Mouse (Mus musculus) midbrain, embryonic 14.5 days (tissue): Measurements from ENCODE around the gene Ryr1. TPM values are rescaled to one million over a fixed set of nuclear protein-coding genes. Genes with fewer than 3 reads are reported as not detected.

Source experiments
- ATAC-seq: fragments of 200-750 bp; cut with Nextera tagmentation; 2 replicates; pipeline ENCODE4 v1.8.0; 2017; ENCODE audit warnings: moderate number of reproducible peaks, moderate library complexity; ENCODE audit not compliant: low FRiP score, low TSS enrichment
- DNase-seq: peaks from one replicate; pipeline ENCODE4 v3.0.0-alpha.2; 2015
- H3K27ac ChIP-seq: fragments of 300-500 bp; sonication (generic); replicated peaks from 2 replicates; pipeline ENCODE4 v1.5.1; 2014; ENCODE audit warnings: mild to moderate bottlenecking, low read depth, low read length, moderate library complexity
- H3K27me3 ChIP-seq: fragments of 300-500 bp; sonication (generic); 2 replicates; pipeline ENCODE4 v1.6.1; 2014; ENCODE audit warnings: low read length, control low read depth, mixed read lengths; ENCODE audit not compliant: control insufficient read depth, insufficient read depth
- H3K36me3 ChIP-seq: fragments of 300-500 bp; sonication (generic); 2 replicates; pipeline ENCODE4 v1.6.1; 2014; ENCODE audit warnings: low read length, control low read depth; ENCODE audit not compliant: control insufficient read depth, insufficient read depth
- H3K4me1 ChIP-seq: fragments of 300-500 bp; sonication (generic); 2 replicates; pipeline ENCODE4 v1.6.1; 2014; ENCODE audit warnings: mild to moderate bottlenecking, antibody characterized with exemption, low read length, control low read depth; ENCODE audit not compliant: control insufficient read depth, insufficient read depth
- H3K4me2 ChIP-seq: fragments of 300-500 bp; sonication (generic); 2 replicates; pipeline ENCODE4 v1.6.1; 2014; ENCODE audit warnings: mild to moderate bottlenecking, low read length, moderate library complexity
- H3K4me3 ChIP-seq: fragments of 300-500 bp; sonication (generic); replicated peaks from 2 replicates; pipeline ENCODE4 v1.5.1; 2014; ENCODE audit warnings: low read depth, low read length
- H3K9ac ChIP-seq: fragments of 300-500 bp; sonication (generic); replicated peaks from 2 replicates; pipeline ENCODE4 v1.6.1; 2014; ENCODE audit warnings: mild to moderate bottlenecking, low read length, moderate library complexity
- H3K9me3 ChIP-seq: fragments of 300-500 bp; sonication (generic); 2 replicates; pipeline ENCODE4 v1.6.1; 2016; ENCODE audit warnings: low read length, control low read depth, mixed read lengths; ENCODE audit not compliant: control insufficient read depth
- WGBS: fragments of 180-500 bp; shearing (Covaris S2); extraction: QIAGEN DNeasy Blood & Tissue Kit; methylation state at CpG from one replicate; pipeline ENCODE4 v1.1.7; 2014; 5-methylcytosine and 5-hydroxymethylcytosine counted together
- polyA plus RNA-seq: library from polyadenylated mRNA; unstranded; fragments of >200 nt; fragmentation: Nextera tagmentation; extraction: Ambion mirVana; gene quantifications from 2 replicates; pipeline ENCODE4 v1.2.1, GENCODE M21; 2014

Gene Ryr1
- polyA plus RNA-seq, 1 experiment from 2014 or later = 5.2 TPM

DNA sequence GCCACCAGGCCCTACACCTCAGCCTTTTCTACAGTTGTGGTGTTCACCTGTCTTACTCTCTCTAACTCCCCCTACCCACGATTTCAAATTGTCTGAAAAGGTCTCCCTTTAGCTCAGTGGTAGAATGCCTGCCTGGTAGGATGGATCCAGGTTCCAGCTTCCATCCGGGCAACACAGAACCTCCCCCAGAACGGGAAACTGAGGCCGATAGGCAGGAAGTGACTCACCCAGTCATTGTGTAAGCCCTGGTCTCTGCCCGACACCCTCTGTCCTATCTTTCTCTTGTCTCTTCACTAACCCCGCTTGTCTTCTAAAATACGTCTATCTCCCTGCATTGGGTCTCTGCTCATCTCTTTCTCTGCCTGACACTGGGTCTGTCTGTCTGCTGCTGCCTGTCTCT is 139.8 kb downstream of the Ryr1 start:
- no peak overlapping the region for H3K9ac ChIP-seq

GRCm38 (mm10) chr7:28984452-28984851 is 140.5 kb downstream of the Ryr1 start:
- Histone ChIP-seq H3K4me3 (no peak overlapping the region), H3K4me2 (no peak overlapping the region), H3K27ac (no peak overlapping the region), H3K9ac (no peak overlapping the region), H3K4me1 (peaks cover 12% of the 10 kb centered on the region), H3K27me3 (no peaks in the 10 kb centered on the region), H3K9me3 (no peaks in the 10 kb centered on the region), H3K36me3 (peaks cover under 1% of the 10 kb centered on the region; the same call in 1 of the 2 replicates)
- ATAC-seq (no peak), DNase-seq (no peak)
- 100% methylated on average over 1 of the region's 1 CpGs for WGBS

More for the DNA sequence above, 139.8 kb downstream of the Ryr1 start:
- Histone ChIP-seq H3K4me1 (peaks cover 12% of the 10 kb centered on the region), H3K27ac (no peak overlapping the region), H3K27me3 (no peaks in the 10 kb centered on the region), H3K9me3 (no peaks in the 10 kb centered on the region), H3K4me3 (no peak overlapping the region), H3K36me3 (no peaks in the 10 kb centered on the region), H3K4me2 (no peak overlapping the region)
- ATAC-seq (no peak), DNase-seq (no peak)
- 83% methylated on average over 7 of the region's 7 CpGs for WGBS

DNA sequence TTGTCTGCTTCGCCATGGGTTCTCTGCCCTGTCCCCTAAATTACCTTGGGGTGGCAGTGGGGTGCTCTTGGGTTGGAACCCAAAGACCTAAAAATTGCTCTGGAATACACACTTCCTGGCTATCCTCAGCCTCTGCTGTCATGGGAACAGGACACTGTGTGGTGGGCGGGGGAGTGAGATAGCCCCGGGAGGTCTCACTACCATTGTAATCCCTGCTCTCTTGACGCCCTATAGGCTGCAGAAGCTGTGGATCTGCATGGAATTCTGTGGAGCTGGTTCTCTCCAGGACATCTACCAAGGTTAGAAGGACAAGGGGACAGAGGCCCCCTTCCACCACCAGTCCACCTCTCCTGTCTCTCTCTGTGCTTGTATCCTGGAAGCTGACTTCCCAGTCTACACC is 141.1 kb downstream of the Ryr1 start:
- Histone ChIP-seq H3K9ac (no peak overlapping the region), H3K27me3 (no peaks in the 10 kb centered on the region), H3K4me2 (no peak overlapping the region), H3K4me3 (no peak overlapping the region), H3K27ac (no peak overlapping the region), H3K4me1 (peaks cover 12% of the 10 kb centered on the region), H3K36me3 (peaks cover 7% of the 10 kb centered on the region; the same call in 1 of the 2 replicates), H3K9me3 (no peaks in the 10 kb centered on the region)
- ATAC-seq (no peak), DNase-seq (no peak)
- 67% methylated on average over 4 of the region's 4 CpGs for WGBS

DNA sequence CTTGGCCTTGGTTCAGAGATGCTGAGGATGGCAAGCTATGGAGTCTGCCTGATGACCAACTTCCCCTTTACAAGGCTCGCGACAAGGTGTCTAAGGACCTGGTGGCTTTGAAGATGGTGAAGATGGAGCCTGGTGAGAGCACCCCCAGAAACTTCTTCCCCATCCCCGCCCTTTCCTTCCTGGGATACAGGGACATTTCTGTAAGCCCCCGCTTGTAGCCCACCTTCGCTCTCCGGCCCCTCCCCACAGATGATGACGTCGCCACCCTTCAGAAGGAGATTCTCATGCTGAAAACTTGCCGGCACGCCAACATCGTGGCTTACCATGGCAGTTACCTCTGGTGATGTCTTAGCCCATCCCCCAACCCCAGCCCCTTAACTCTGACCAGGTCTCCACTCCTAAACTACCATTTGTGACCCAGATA is 141.8 kb downstream of the Ryr1 start:
- Histone ChIP-seq H3K36me3 (peaks cover 14% of the 10 kb centered on the region), H3K4me1 (peaks cover 12% of the 10 kb centered on the region), H3K4me2 (no peak overlapping the region), H3K9ac (no peak overlapping the region), H3K9me3 (no peaks in the 10 kb centered on the region), H3K4me3 (no peak overlapping the region), H3K27me3 (no peaks in the 10 kb centered on the region), H3K27ac (no peak overlapping the region)
- DNase-seq (no peak), ATAC-seq (no peak)
- 74% methylated on average over 11 of the region's 11 CpGs for WGBS

- ATAC-seq = peak; percentile 57
- no peaks in the 10 kb centered on the region for H3K27me3 ChIP-seq
- peak overlapping the region; percentile 54 for H3K9ac ChIP-seq
- peaks cover 12% of the 10 kb centered on the region for H3K4me1 ChIP-seq
- WGBS = 15% methylated on average over 19 of the region's 19 CpGs
- H3K4me3 ChIP-seq = peak overlapping the region; percentile 71
- H3K27ac ChIP-seq = peak overlapping the region; percentile 56
- peaks cover 21% of the 10 kb centered on the region for H3K36me3 ChIP-seq
- no peaks in the 10 kb centered on the region for H3K9me3 ChIP-seq
- peak overlapping the region; percentile 66 for H3K4me2 ChIP-seq
- no peak for DNase-seq
These were observed 142.5 kb downstream of the Ryr1 start for GRCm38 (mm10) chr7:28982274-28983013.

GRCm38 (mm10) chr7:28981651-28982273 is 143.2 kb downstream of the Ryr1 start, which contains the start of the genes Eif3k and Map4k1:
TSS of gene Eif3k (minus strand) at chr7:28981864.
TSS of gene Map4k1 (plus strand) at chr7:28982050.
- Histone ChIP-seq H3K9me3 (no peaks in the 10 kb centered on the region), H3K27ac (peak within 1 kb of the TSS; percentile 66), H3K4me3 (peak within 1 kb of the TSS; percentile 71), H3K4me1 (peaks cover 12% of the 10 kb centered on the region), H3K36me3 (peaks cover 28% of the 10 kb centered on the region), H3K4me2 (peak within 1 kb of the TSS; percentile 66), H3K9ac (peak within 1 kb of the TSS; percentile 68), H3K27me3 (no peaks in the 10 kb centered on the region)
- peak; percentile 94 for ATAC-seq
- peak; percentile 100 for DNase-seq
- under 1% methylated on average over 36 of the region's 36 CpGs for WGBS

GRCm38 (mm10) chr7:28977556-28977955 is 147.4 kb downstream of the Ryr1 start:
- ATAC-seq (no peak), DNase-seq (no peak)
- no peaks in the 10 kb centered on the region for H3K27me3 ChIP-seq
- H3K27ac ChIP-seq = no peak overlapping the region
- WGBS = 93% methylated on average over 9 of the region's 9 CpGs
- peaks cover 7% of the 10 kb centered on the region for H3K4me1 ChIP-seq
- H3K9me3 ChIP-seq = no peaks in the 10 kb centered on the region
- H3K36me3 ChIP-seq = peaks cover 54% of the 10 kb centered on the region
- H3K4me3 ChIP-seq = no peak overlapping the region
- H3K9ac ChIP-seq = no peak overlapping the region
- no peak overlapping the region for H3K4me2 ChIP-seq

DNA sequence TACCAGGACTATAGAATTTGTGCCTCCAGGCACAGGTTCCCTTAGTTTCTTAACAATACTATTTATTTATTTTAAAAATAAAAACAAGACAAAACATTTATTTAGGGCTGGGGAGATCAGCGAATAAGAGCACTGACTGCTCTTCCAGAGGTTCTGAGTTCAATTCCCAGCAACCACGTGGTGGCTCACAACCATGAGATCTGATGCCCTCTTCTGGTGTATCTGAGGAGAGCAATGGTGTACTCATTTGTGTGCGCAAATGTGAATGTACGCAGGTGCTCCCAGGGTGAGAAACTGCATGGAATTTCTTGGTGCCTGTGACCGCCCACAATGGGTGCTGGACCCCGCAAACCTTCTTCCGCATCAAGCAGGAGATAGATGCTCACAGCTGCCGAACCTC is 152.0 kb downstream of the Ryr1 start:
- 84% methylated on average over 8 of the region's 8 CpGs for WGBS
- Histone ChIP-seq H3K27me3 (no peaks in the 10 kb centered on the region), H3K36me3 (peaks cover 54% of the 10 kb centered on the region), H3K9me3 (no peaks in the 10 kb centered on the region), H3K4me1 (no peaks in the 10 kb centered on the region), H3K4me2 (no peak overlapping the region), H3K4me3 (no peak overlapping the region), H3K9ac (no peak overlapping the region), H3K27ac (no peak overlapping the region)
- no peak for DNase-seq
- ATAC-seq = no peak
